Mouse (Mus musculus) small intestine, adult 2 months (tissue): ENCODE data around the gene Slc23a2. TPM values are rescaled to one million over a fixed set of nuclear protein-coding genes. Genes with fewer than 3 reads are reported as not detected.

Experiments
- H3K27ac ChIP-seq: fragments of 200-500 bp; 2 replicates; pipeline ENCODE4 v1.5.1; 2012; ENCODE audit warnings: low read depth, low read length, control low read depth, inconsistent platforms; ENCODE audit not compliant: insufficient read depth
- H3K27me3 ChIP-seq: fragments of 200-500 bp; 2 replicates; pipeline ENCODE4 v1.6.1; 2012; ENCODE audit warnings: mild to moderate bottlenecking, moderate library complexity, low read length, inconsistent platforms; ENCODE audit not compliant: control insufficient read depth, insufficient read depth
- H3K36me3 ChIP-seq: fragments of 200-500 bp; 2 replicates; pipeline ENCODE4 v1.6.1; 2012; ENCODE audit warnings: mild to moderate bottlenecking, low read length, control low read depth, inconsistent platforms; ENCODE audit not compliant: control insufficient read depth, insufficient read depth
- H3K4me1 ChIP-seq: fragments of 200-500 bp; 2 replicates; pipeline ENCODE4 v1.6.1; 2012; ENCODE audit warnings: low read length, inconsistent platforms, mixed read lengths; ENCODE audit not compliant: control insufficient read depth, insufficient read depth, insufficient read length
- H3K4me3 ChIP-seq: fragments of 200-500 bp; 2 replicates; pipeline ENCODE4 v1.5.1; 2012; ENCODE audit warnings: low read depth, mild to moderate bottlenecking, control low read depth, inconsistent platforms, low read length, moderate library complexity
- CTCF ChIP-seq: fragments of 200-500 bp; IDR thresholded peaks from 2 replicates; pipeline ENCODE4 v1.5.1; 2012; ENCODE audit warnings: low read depth, mild to moderate bottlenecking, control low read depth, inconsistent platforms, low read length, moderate library complexity, mixed read lengths; ENCODE audit not compliant: insufficient replicate concordance, insufficient read length; ENCODE audit errors: extremely low read depth
- POLR2A ChIP-seq: fragments of 200-500 bp; IDR thresholded peaks from 2 replicates; pipeline ENCODE4 v1.6.1; 2012; ENCODE audit warnings: low read depth, mild to moderate bottlenecking, control low read depth, inconsistent platforms, low read length, moderate library complexity
- WGBS: fragments of 180-500 bp; shearing (Covaris S2); methylation state at CpG from one replicate; pipeline ENCODE4 v1.1.7; 2018; 5-methylcytosine and 5-hydroxymethylcytosine counted together
- polyA plus RNA-seq: library from polyadenylated mRNA; depleted of rRNA; stranded (reverse); fragments of >200 nt; gene quantifications from 2 replicates; pipeline ENCODE4 v1.2.3, GENCODE M21; 2012

Gene Slc23a2
- polyA plus RNA-seq, 1 experiment: 18.5 TPM

- no peak overlapping the region for H3K27ac ChIP-seq
- H3K4me3 ChIP-seq: no peak overlapping the region
- H3K36me3 ChIP-seq: no peaks in the 10 kb centered on the region
- H3K4me1 ChIP-seq: no peaks in the 10 kb centered on the region; the same call in 1 of the 2 replicates
- WGBS: 80% methylated on average over 4 of the region's 4 CpGs
- no peaks in the 10 kb centered on the region for H3K27me3 ChIP-seq
- TF ChIP-seq CTCF (no peak), POLR2A (no peak)
Measured at GRCm38 (mm10) chr2:132013152-132013551, 131.8 kb downstream of the Slc23a2 start.

- H3K4me3 ChIP-seq: no peak overlapping the region
- WGBS: 81% methylated on average over 2 of the region's 2 CpGs
- TF ChIP-seq POLR2A (no peak), CTCF (no peak)
- no peaks in the 10 kb centered on the region for H3K27me3 ChIP-seq
- no peak overlapping the region for H3K27ac ChIP-seq
- no peaks in the 10 kb centered on the region for H3K36me3 ChIP-seq
- peaks cover 5% of the 10 kb centered on the region for H3K4me1 ChIP-seq
Measured at GRCm38 (mm10) chr2:132010781-132011180, 134.1 kb downstream of the Slc23a2 start.

GRCm38 (mm10) chr2:132008186-132008585 lies 136.7 kb downstream of the Slc23a2 start:
- no peak overlapping the region for H3K4me3 ChIP-seq
- TF ChIP-seq POLR2A (no peak), CTCF (no peak)
- WGBS: 68% methylated on average over 4 of the region's 4 CpGs
- no peaks in the 10 kb centered on the region; the same call in 1 of the 2 replicates for H3K36me3 ChIP-seq
- no peaks in the 10 kb centered on the region for H3K27me3 ChIP-seq
- H3K4me1 ChIP-seq: peaks cover 5% of the 10 kb centered on the region
- H3K27ac ChIP-seq: 0 out of 2 replicates have a peak overlapping the region, but pooled peaks have one; percentile 4

- WGBS: 35% methylated on average over 6 of the region's 6 CpGs
- Histone ChIP-seq H3K4me1 (peaks cover 5% of the 10 kb centered on the region), H3K4me3 (no peak overlapping the region), H3K36me3 (no peaks in the 10 kb centered on the region; the same call in 1 of the 2 replicates), H3K27ac (no peak overlapping the region), H3K27me3 (no peaks in the 10 kb centered on the region)
- TF ChIP-seq POLR2A: no peak
- no peak for TF ChIP-seq CTCF
Measured at GRCm38 (mm10) chr2:132007475-132007819, 137.5 kb downstream of the Slc23a2 start.

GRCm38 (mm10) chr2:132006561-132007474 lies 138.1 kb downstream of the Slc23a2 start:
- Histone ChIP-seq H3K27me3 (no peaks in the 10 kb centered on the region), H3K4me3 (no peak overlapping the region), H3K4me1 (peaks cover 5% of the 10 kb centered on the region), H3K27ac (peak overlapping the region; percentile 51), H3K36me3 (no peaks in the 10 kb centered on the region; the same call in 1 of the 2 replicates)
- WGBS: 77% methylated on average over 18 of the region's 18 CpGs
- no peak for TF ChIP-seq CTCF
- TF ChIP-seq POLR2A: no peak

- 82% methylated on average over 4 of the region's 4 CpGs for WGBS
- Histone ChIP-seq H3K4me1 (peaks cover 5% of the 10 kb centered on the region), H3K36me3 (no peaks in the 10 kb centered on the region; the same call in 1 of the 2 replicates), H3K27ac (no peak overlapping the region), H3K27me3 (no peaks in the 10 kb centered on the region), H3K4me3 (no peak overlapping the region)
- TF ChIP-seq CTCF (no peak), POLR2A (no peak)
Measured at GRCm38 (mm10) chr2:132005445-132005844, 139.5 kb downstream of the Slc23a2 start.

GRCm38 (mm10) chr2:132004495-132005136 lies 140.3 kb downstream of the Slc23a2 start:
- WGBS: 82% methylated on average over 9 of the region's 9 CpGs
- Histone ChIP-seq H3K36me3 (no peaks in the 10 kb centered on the region; the same call in 1 of the 2 replicates), H3K4me3 (no peak overlapping the region), H3K27me3 (no peaks in the 10 kb centered on the region), H3K27ac (no peak overlapping the region), H3K4me1 (peaks cover 5% of the 10 kb centered on the region)
- TF ChIP-seq POLR2A: no peak
- TF ChIP-seq CTCF: no peak
